Mouse (Mus musculus): ENCODE measurements around the gene Scn4b. TPM values are rescaled to one million over a fixed set of nuclear protein-coding genes. Genes with fewer than 3 reads are reported as not detected.

Scn4b gene
- total RNA-seq, 2 experiments from 2014 or later, result 202 to 205 TPM

DNA sequence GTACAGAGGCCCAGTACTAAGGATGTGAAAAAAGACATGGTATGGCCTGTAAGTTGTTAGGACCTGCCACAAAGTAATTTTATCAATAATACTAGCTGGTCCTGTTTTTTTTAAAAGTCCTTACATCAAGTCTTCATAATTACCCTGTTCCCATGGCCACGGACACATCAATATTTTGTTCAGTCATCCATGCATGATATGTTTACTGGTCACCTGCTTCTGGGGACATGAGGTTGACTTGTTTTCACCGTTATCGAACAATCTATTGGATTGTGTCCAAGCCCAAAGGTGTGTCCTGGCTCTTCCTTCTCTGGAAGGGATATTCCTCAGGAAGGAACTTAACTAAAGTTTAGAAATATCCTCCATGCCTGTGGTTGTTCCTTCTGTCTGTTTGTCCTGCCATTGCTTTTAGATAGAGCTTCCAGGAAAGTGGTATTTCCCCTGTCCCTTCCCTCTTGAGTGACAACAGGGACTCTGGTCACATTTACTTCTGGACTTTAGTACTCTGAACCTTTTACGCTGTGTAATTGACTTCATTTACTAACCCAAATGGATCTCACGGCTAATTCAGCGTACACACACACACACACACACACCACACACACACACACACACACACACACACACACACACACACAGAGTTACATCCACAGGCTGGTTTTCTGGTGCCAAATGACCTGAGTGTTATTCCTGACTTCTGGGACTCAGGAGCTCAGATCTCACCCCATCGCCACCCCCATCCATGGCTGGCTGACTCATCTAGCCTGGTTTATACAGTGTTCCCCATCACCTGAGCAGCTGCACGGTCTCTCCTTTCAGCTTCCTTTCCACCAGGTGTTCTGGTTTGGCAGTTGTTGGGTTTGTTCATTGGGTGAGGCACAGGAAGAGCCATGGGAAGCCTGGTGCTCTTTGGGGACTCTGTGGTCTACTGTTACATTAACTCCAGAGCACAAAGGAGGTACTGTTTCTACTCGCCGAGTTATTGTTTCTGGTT, 50.7 kb downstream of the Scn4b start:
- DNase-seq, result no peak

DNA sequence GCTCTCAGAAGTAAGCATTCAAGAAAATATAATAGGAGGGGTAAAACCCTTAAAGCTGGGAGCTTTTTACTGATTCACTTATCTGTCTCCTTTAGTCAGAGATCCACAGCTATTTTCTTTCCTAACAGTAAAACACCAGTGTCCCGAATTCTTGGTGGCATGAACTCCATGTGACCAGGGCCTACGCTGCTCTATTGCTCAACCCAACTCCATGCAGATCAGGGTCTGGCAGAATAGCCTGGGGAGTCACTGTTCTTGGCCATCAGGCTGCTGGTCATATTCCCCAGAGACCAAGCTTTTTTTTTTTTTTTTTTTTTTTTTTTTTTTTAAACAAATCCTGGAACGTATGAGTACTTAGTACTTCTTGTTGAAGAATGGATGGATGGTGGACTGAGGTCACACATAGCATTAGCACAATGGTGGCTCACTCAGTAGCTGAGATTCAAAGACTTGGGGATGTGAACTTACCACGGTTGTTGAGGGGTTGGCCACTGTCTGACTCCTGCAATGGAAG, 51.5 kb downstream of the Scn4b start:
- DNase-seq, result no peak

DNA sequence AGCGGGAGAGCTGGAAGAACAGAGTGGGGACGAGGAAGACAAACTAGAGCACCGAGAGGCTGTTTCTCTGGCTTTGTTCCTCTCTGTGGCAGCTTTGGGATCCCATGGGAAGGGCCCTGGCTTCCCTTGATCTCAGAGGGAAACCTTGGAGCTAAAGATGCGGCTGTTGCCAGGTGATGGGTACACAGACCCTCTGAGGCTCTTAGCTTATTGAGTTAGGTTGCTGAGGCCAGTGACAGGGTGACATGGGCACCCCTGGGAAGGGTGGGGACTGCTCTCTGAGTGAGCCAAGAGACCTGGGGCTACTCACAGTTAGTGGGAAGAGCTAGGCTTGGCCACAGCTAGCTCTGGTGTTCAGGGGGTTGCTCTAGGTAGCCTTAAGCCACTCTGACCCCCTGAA, 57.3 kb downstream of the Scn4b start:
- no peak for DNase-seq

DNA sequence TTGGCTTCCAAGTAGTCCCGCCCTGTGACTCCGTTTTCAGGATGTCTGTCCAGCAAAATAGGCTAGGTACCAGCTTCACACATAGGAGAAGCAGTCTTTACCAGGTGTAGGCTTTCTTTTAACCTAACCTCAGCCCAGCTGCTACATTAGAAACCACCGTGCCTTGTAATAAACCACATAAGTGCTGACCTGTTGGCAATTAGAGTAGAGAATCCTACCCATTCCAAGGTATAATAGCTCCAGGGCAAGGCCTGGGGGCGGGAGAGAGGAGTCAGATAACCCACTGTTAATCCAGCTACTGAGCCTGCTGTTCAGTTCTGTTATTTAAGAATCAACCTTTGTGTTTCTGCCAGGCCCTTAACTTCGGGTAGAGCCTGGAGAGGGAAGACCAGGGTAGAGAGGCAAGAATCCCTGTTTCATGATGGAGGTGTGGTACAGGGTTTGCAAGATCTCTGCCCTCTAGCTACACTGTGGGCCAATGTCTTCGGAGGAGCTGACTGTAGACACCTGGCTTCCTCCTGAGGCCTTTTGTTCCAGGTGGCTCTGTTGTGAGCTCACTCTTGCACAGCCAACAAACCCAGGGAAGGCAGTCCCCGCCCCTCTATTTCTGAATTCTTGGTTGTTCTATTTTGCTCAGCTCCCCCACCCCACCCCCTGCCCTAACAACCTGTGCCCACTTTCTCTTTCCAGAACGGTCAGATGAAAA, 58.1 kb downstream of the Scn4b start:
- no peak for DNase-seq

DNA sequence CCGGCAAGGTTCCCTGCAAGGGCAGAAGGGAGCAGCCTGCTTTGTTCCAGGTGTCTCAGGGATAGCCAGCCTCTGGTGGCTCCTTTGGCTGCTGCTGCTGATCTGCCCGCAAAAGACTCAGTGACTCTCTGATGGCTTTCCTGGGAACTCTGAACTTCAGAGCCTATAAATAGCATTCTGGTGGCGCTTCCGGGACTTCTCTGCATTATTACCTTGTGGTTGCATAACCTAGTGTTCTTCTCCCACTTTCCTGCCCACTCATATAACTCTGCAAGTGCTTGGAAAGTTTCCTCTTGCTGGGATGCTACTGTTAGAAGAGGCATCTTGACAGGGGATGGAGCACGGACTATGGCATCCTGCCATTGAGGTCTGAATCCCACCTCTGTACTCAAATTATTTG, 59.4 kb downstream of the Scn4b start:
- no peak for DNase-seq

DNA sequence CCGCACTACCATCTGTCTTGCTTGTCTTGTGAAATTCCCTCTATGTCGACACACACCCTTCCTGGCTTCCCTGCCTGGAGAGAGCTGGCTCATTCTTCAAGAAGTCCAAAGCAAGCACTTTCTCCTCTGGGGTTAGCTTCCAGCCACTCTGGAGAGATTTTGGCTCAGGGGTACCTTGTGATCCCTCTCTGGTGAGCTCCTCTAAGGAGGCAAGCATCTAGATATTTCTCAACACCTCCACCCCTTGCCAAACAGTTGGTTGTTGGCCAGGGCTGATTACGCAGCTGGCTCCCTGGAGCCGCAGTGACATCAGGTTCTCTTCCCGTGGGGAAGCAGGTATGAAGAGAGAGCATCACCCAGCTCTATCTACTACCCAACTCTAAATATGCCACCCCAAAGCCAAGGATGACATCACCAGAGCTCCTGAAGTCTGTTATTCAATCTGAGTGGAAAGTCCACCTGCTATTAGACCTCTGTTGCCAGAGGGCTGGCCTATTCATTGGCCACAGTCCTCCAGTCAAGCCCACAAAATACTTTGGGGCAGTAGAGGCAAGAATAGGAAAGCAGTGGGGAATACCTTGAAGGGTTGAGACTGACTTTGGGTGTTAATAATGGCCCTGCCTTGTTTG, 63.2 kb downstream of the Scn4b start:
- peak; percentile 27 for DNase-seq

DNA sequence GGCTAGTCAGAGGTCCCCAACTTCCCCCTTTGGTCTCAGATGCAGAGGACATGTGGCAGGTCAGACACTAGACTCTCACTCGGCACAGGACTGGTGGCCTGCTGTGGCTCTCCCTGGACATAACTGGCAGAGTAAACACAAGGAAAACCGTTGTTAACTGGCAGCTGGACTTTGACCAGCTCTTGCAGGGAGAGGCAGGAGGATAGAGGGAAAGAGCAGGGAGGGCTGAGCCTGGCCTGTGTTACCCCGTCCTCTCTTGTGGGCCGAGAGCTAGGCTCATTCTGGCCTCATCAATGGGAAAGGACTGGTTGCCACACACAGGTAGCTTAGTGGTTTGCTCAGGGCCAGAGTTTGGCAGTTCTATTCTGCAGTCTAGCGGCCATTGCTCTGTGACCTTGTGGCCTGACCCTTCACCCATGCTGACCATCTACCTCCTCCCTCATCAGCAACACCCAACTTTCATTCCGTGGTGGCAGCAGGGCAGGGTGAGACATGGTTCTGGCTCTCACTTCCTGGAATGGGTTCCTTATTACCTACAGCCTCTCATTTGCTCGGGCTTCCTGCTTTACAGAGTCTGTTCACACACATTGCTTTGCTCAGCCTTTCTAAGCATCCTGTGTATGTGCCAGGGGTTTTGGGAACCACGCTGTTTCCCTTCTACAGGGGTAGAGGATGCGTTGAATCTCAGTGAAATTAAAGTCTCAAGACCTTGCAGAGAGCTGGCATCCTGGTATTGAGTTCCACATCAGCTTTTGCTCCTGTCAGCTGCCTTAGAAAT, 64.0 kb downstream of the Scn4b start:
- no peak for DNase-seq

Other genes starting within 250 kb of the Scn4b start
- gene Atp5l, start 217.7 kb upstream of the Scn4b start, total RNA-seq (2021), result 100 to 1,000 TPM; 769 to 791 TPM
- gene Ube4a, start 172.8 kb upstream of the Scn4b start, total RNA-seq (2021), result 10 to 100 TPM; 32.9 to 35.5 TPM
- gene Cd3g, start 158.0 kb upstream of the Scn4b start, total RNA-seq (2021), result under 1 TPM in 1 of 2 experiments, not detected in 1; 0.54 TPM
- not detected for gene Cd3d, start 156.6 kb upstream of the Scn4b start, total RNA-seq (2021)
- gene Cd3e, start 128.8 kb upstream of the Scn4b start, total RNA-seq (2021), result under 1 TPM in 1 of 2 experiments, not detected in 1; 0.43 TPM
- under 1 TPM; 0.19 to 0.41 TPM for gene Mpzl2, start 98.6 kb upstream of the Scn4b start, total RNA-seq (2021)
- gene Mpzl3, start 83.2 kb upstream of the Scn4b start, total RNA-seq (2021), result 1 to 10 TPM; 1.2 to 1.5 TPM
- gene Jaml, start 59.2 kb upstream of the Scn4b start, total RNA-seq (2021), result under 1 TPM; 0.28 to 0.86 TPM
- 1 to 10 TPM; 1.7 to 1.9 TPM for gene Scn2b, start 20.6 kb upstream of the Scn4b start, total RNA-seq (2021)
- 1 to 10 TPM; 1.7 to 1.9 TPM for gene BC049352, start 43.6 kb downstream of the Scn4b start, total RNA-seq (2021)
- not detected for gene Tmprss4, start 65.7 kb downstream of the Scn4b start, total RNA-seq (2021)
- under 1 TPM; 0.56 to 0.74 TPM for gene Il10ra, start 130.8 kb downstream of the Scn4b start, total RNA-seq (2021)
- under 1 TPM; 0.26 to 0.56 TPM for gene Tmprss13, start 180.7 kb downstream of the Scn4b start, total RNA-seq (2021)
- gene Fxyd6, start 231.8 kb downstream of the Scn4b start, total RNA-seq (2021), result 10 to 100 TPM; 27.5 to 31.2 TPM